Mouse (Mus musculus): ENCODE data around the gene Tet1. TPM values are rescaled to one million over a fixed set of nuclear protein-coding genes. Genes with fewer than 3 reads are reported as not detected.

The Tet1 gene
- polyA plus RNA-seq, 1 experiment from 2014 or later = 0.04 TPM

- WGBS (ENCODE audit: missing documents) = 75% methylated on average over 2 of the region's 2 CpGs
- Histone ChIP-seq H3K79me2 (ENCODE audit: inconsistent target) (no peaks in the 10 kb centered on the region), H3K36me3 (ENCODE audit: inconsistent target) (no peaks in the 10 kb centered on the region), H3K4me3 (ENCODE audit: inconsistent target) (no peak overlapping the region), H3K27ac (no peak overlapping the region)
Measured at GRCm38 (mm10) chr10:62898061-62898460, 10.7 kb downstream of the Tet1 start.

DNA sequence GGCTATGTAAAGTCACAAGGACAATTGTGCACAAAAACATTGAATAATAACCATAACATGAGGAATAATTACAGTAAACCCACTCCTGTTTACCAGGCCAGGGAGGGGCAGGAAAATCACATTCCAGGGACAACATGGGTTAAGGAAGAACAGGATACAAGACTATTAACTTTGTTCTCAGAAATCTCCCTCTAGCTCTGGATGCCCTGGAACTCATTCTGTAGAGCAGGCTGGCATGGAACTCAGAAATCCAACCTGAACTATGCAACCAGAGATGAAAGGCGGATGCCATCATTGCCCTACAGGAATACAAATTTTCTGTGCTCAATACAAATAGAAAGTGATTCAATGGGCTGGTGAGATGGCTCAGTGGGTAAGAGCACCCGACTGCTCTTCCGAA is 11.4 kb downstream of the Tet1 start:
- 100% methylated on average over 1 of the region's 3 CpGs for WGBS (ENCODE audit: missing documents)
- Histone ChIP-seq H3K36me3 (ENCODE audit: inconsistent target) (no peaks in the 10 kb centered on the region), H3K79me2 (ENCODE audit: inconsistent target) (no peaks in the 10 kb centered on the region), H3K27ac (no peak overlapping the region), H3K4me3 (ENCODE audit: inconsistent target) (no peak overlapping the region)

DNA sequence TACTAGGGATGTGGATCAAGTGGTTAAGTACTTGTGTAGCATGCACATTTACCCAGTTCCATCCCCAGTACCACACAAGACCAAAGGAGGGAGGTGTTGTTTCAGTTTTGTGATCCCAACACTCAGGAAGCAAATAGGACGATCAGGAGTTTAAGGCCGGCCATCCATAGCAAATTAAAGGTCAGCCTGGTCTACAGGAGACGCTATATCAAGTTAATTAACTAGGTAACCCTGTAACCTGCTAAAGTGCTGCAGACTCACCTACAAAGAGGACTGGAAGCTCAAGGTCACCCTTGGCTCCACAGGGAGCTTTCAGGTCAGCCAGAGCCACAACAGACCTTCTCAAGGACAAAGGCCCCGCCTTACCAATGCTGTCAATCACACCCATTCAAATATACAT is 12.0 kb downstream of the Tet1 start:
- Histone ChIP-seq H3K27ac (no peak overlapping the region), H3K79me2 (ENCODE audit: inconsistent target) (no peaks in the 10 kb centered on the region), H3K36me3 (ENCODE audit: inconsistent target) (no peaks in the 10 kb centered on the region), H3K4me3 (ENCODE audit: inconsistent target) (no peak overlapping the region)
- 75% methylated on average over 4 of the region's 4 CpGs for WGBS (ENCODE audit: missing documents)

GRCm38 (mm10) chr10:62896035-62896434 is 12.8 kb downstream of the Tet1 start:
- no peaks in the 10 kb centered on the region for H3K36me3 ChIP-seq (ENCODE audit: inconsistent target)
- H3K27ac ChIP-seq = no peak overlapping the region
- H3K79me2 ChIP-seq (ENCODE audit: inconsistent target) = no peaks in the 10 kb centered on the region
- WGBS (ENCODE audit: missing documents) = 51% methylated on average over 4 of the region's 4 CpGs
- no peak overlapping the region for H3K4me3 ChIP-seq (ENCODE audit: inconsistent target)

GRCm38 (mm10) chr10:62895386-62895785 is 13.4 kb downstream of the Tet1 start:
- WGBS (ENCODE audit: missing documents) = 60% methylated on average over 6 of the region's 6 CpGs
- no peaks in the 10 kb centered on the region for H3K79me2 ChIP-seq (ENCODE audit: inconsistent target)
- no peak overlapping the region for H3K4me3 ChIP-seq (ENCODE audit: inconsistent target)
- no peak overlapping the region for H3K27ac ChIP-seq
- no peaks in the 10 kb centered on the region for H3K36me3 ChIP-seq (ENCODE audit: inconsistent target)

DNA sequence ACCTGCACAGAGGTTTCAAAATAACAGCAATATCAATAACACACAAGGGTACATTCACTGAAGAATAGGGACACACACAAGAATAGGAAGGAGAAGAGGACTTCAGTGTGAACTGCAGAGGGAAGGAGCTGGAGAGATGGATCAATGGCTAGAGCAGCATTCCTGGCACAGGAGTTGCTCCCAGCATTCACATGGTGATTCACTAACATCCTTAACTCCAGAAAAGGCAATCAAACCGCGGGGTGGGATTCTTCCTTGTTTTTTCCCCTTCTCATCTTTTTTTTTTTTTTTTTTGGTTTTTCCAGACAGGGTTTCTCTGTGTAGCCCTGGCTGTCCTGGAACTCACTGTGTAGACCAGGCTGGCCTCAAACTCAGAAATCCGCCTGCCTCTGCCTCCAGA is 14.3 kb downstream of the Tet1 start:
- Histone ChIP-seq H3K36me3 (ENCODE audit: inconsistent target) (no peaks in the 10 kb centered on the region), H3K27ac (no peak overlapping the region), H3K79me2 (ENCODE audit: inconsistent target) (no peaks in the 10 kb centered on the region), H3K4me3 (ENCODE audit: inconsistent target) (no peak overlapping the region)
- WGBS (ENCODE audit: missing documents) = no CpG with 5 or more reads among the region's 3 CpGs

DNA sequence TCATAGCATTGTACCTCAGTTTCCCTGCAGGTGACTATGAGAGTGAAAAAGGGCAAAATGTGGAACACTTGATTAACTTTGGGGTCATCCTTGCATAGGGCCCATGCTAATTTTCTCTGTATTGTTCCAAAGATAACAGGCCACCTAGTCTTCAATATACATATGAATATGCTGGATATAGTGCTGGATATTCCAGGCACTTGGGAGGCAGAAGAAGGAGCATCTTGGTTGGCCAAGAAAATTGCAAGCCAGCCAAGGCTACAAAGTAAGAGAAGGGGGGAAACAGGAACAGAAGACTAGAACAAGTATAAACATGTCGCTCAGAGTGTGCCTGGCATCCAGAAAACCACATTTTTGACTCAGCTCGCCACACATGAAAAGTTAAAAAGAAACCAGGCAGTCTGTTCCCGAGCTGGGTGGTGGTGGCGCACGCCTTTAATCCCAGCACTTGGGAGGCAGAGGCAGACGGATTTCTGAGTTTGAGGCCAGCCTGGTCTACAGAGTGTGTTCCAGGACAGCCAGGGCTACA is 15.4 kb downstream of the Tet1 start:
- no peaks in the 10 kb centered on the region for H3K36me3 ChIP-seq (ENCODE audit: inconsistent target)
- no peak overlapping the region for H3K27ac ChIP-seq
- H3K79me2 ChIP-seq (ENCODE audit: inconsistent target) = no peaks in the 10 kb centered on the region
- WGBS (ENCODE audit: missing documents) = 33% methylated on average over 6 of the region's 6 CpGs
- H3K4me3 ChIP-seq (ENCODE audit: inconsistent target) = no peak overlapping the region

DNA sequence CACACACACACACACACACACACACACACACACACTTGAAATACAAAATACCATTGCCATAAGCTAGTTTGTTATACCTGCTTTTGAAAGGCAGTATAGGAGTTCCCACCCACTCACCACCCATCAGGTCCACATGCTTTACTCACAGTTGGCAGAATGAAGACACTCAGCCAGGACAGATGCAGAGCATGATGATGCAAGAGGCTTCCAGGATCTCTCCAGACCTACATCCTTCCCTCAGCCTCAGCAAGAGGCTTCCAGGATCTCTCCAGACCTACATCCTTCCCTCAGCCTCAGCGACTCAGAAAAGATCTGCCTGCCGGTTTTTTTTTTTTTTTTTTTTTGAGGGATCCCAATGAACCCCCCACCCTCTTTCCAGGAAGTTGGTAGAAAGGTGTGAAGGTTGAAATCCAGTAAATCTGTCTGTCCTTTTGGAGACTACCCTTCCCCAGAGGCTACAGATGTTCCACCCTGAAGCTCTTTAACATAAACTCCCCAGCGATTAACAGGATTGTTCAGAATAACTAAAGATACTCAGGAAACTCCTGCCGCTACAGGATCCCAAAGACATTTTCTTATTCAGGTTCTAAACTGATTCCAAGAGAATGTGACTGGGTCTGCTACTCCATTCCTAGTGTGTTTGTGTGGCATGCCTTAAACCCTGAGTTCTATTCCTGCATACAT is 16.1 kb downstream of the Tet1 start:
- Histone ChIP-seq H3K4me3 (ENCODE audit: inconsistent target) (no peak overlapping the region), H3K36me3 (ENCODE audit: inconsistent target) (no peaks in the 10 kb centered on the region), H3K27ac (no peak overlapping the region), H3K79me2 (ENCODE audit: inconsistent target) (no peaks in the 10 kb centered on the region)
- WGBS (ENCODE audit: missing documents) = 68% methylated on average over 3 of the region's 4 CpGs

DNA sequence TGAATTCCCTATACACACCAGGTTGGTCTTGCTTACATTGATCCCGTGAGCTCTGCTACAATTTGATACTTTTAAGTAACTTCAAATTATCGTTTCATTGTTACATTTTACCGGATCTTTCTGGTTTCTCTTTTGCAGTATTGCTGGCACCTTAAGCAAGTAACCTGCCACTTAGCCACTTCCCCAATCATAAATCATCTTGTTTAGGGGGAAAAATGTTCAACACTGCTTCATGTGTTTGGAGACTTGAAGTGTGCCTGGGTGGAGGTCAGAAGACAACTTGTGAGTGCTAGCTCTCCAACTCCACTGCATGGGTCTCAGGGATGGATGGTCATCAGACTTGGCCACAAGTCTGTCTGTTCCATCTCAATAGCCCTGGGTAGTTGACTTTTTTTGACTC is 17.8 kb downstream of the Tet1 start:
- no peak overlapping the region for H3K27ac ChIP-seq
- WGBS (ENCODE audit: missing documents) = 28% methylated on average over 3 of the region's 3 CpGs
- no peak overlapping the region for H3K4me3 ChIP-seq (ENCODE audit: inconsistent target)
- no peaks in the 10 kb centered on the region for H3K79me2 ChIP-seq (ENCODE audit: inconsistent target)
- H3K36me3 ChIP-seq (ENCODE audit: inconsistent target) = no peaks in the 10 kb centered on the region

GRCm38 (mm10) chr10:62886799-62887591 is 21.8 kb downstream of the Tet1 start:
- 7% methylated on average over 56 of the region's 56 CpGs for WGBS (ENCODE audit: missing documents)
- Histone ChIP-seq H3K4me3 (ENCODE audit: inconsistent target) (no peak overlapping the region; the same call in 1 of the 2 replicates), H3K36me3 (ENCODE audit: inconsistent target) (no peaks in the 10 kb centered on the region)

GRCm38 (mm10) chr10:62885969-62886798 is 22.6 kb downstream of the Tet1 start:
- under 1% methylated on average over 38 of the region's 38 CpGs for WGBS (ENCODE audit: missing documents)
- H3K36me3 ChIP-seq (ENCODE audit: inconsistent target) = no peaks in the 10 kb centered on the region
- no peaks in the 10 kb centered on the region for H3K79me2 ChIP-seq (ENCODE audit: inconsistent target)
- H3K4me3 ChIP-seq (ENCODE audit: inconsistent target) = peak overlapping the region; percentile 20
- no peak overlapping the region for H3K27ac ChIP-seq

More at GRCm38 (mm10) chr10:62886799-62887591, 21.8 kb downstream of the Tet1 start:
- no peaks in the 10 kb centered on the region for H3K79me2 ChIP-seq (ENCODE audit: inconsistent target)
- no peak overlapping the region for H3K27ac ChIP-seq

DNA sequence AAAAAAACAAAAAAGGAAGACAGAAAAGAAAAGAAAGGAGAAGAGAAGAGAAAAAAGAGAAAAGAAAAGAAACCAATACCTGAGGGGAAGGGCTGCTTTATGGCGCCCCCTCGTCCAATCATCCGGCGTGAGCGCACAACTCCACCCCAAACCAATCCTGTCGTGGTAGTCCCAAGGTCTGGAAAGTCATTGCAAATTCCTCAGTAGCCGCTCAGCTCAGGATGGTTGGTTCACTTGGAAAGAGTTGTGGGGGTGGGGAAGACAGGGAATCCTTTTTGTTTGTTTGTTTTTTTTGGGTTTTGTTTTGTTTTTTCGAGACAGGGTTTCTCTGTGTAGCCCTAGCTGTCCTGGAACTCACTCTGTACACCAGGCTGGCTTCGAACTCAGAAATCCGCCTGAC is 23.3 kb downstream of the Tet1 start:
- peak overlapping the region; percentile 20; the same call in 1 of the 2 replicates for H3K4me3 ChIP-seq (ENCODE audit: inconsistent target)
- WGBS (ENCODE audit: missing documents) = 47% methylated on average over 10 of the region's 10 CpGs

GRCm38 (mm10) chr10:62884517-62884916 is 24.3 kb downstream of the Tet1 start:
- WGBS (ENCODE audit: missing documents) = 100% methylated on average over 1 of the region's 1 CpGs
- Histone ChIP-seq H3K79me2 (ENCODE audit: inconsistent target) (no peaks in the 10 kb centered on the region), H3K4me3 (ENCODE audit: inconsistent target) (no peak overlapping the region), H3K36me3 (ENCODE audit: inconsistent target) (no peaks in the 10 kb centered on the region), H3K27ac (no peak overlapping the region)

More for the DNA sequence above, 23.3 kb downstream of the Tet1 start:
- no peaks in the 10 kb centered on the region for H3K36me3 ChIP-seq (ENCODE audit: inconsistent target)
- H3K27ac ChIP-seq = no peak overlapping the region
- H3K79me2 ChIP-seq (ENCODE audit: inconsistent target) = no peaks in the 10 kb centered on the region

DNA sequence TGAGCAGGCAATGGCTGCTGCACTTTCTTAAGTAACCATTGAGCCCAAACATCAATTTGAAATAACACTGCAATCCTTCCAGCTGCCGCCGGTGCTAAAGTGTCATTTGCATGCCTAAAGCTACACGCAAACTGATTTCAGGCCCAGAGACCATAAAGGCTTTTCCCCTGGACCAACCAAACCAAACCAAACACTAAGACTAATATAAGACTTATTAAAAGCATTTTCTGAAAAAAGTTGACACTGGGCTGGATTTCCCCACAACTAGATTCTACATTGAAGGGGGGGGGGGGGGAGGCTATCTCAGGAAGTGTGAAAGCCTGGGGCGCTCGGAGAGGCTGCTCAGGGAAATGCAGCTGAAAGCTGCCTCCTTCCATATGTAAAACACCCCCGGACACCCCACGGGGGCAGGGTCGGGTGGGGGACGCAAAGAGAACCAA is 24.8 kb downstream of the Tet1 start:
- Histone ChIP-seq H3K4me3 (ENCODE audit: inconsistent target) (no peak overlapping the region), H3K36me3 (ENCODE audit: inconsistent target) (no peaks in the 10 kb centered on the region), H3K27ac (no peak overlapping the region), H3K79me2 (ENCODE audit: inconsistent target) (no peaks in the 10 kb centered on the region)
- 35% methylated on average over 9 of the region's 9 CpGs for WGBS (ENCODE audit: missing documents)

Data from macrophage (primary cell).